Mouse (Mus musculus) embryonic facial prominence, embryonic 10.5 days (tissue): ENCODE results near the gene Spic. TPM values are rescaled to one million over a fixed set of nuclear protein-coding genes. Genes with fewer than 3 reads are reported as not detected.

Experiments
- DNase-seq: peaks from one replicate; pipeline ENCODE4 v3.0.0-alpha.2; 2017; ENCODE audit warnings: low spot score
- H3K27ac ChIP-seq: fragments of 300-500 bp; sonication (generic); replicated peaks from 2 replicates; pipeline ENCODE4 v1.5.1; 2016; ENCODE audit warnings: mild to moderate bottlenecking
- H3K27me3 ChIP-seq: fragments of 300-500 bp; sonication (generic); replicated peaks from 2 replicates; pipeline ENCODE4 v1.6.1; 2016; ENCODE audit warnings: low read depth, mild to moderate bottlenecking; ENCODE audit not compliant: poor library complexity, severe bottlenecking
- H3K36me3 ChIP-seq: fragments of 300-500 bp; sonication (generic); replicated peaks from 2 replicates; pipeline ENCODE4 v1.6.1; 2016; ENCODE audit warnings: mild to moderate bottlenecking, moderate library complexity
- H3K4me1 ChIP-seq: fragments of 300-500 bp; sonication (generic); 2 replicates; pipeline ENCODE4 v1.6.1; 2016
- H3K4me3 ChIP-seq: fragments of 300-500 bp; sonication (generic); 2 replicates; pipeline ENCODE4 v1.5.1; 2016; ENCODE audit warnings: mild to moderate bottlenecking, moderate library complexity
- H3K9me3 ChIP-seq: fragments of 300-500 bp; sonication (generic); 2 replicates; pipeline ENCODE4 v1.6.1; 2016; ENCODE audit warnings: mild to moderate bottlenecking
- WGBS: fragments of 180-500 bp; shearing (Covaris S2); methylation state at CpG from one replicate; pipeline ENCODE4 v1.1.7; 2016; 5-methylcytosine and 5-hydroxymethylcytosine counted together
- polyA plus RNA-seq: library from polyadenylated mRNA; unstranded; fragments of >200 nt; fragmentation: Nextera tagmentation; extraction: Ambion mirVana; gene quantifications from 2 replicates; pipeline ENCODE4 v1.2.1, GENCODE M21; 2016

Gene Spic
- polyA plus RNA-seq, 1 experiment from 2014 or later, result not detected

GRCm38 (mm10) chr10:88627052-88627451 is 57.8 kb downstream of the Spic start:
- Histone ChIP-seq H3K36me3 (no peaks in the 10 kb centered on the region), H3K9me3 (no peaks in the 10 kb centered on the region), H3K27ac (no peak overlapping the region), H3K4me1 (no peaks in the 10 kb centered on the region), H3K4me3 (no peak overlapping the region), H3K27me3 (no peaks in the 10 kb centered on the region)
- 68% methylated on average over 4 of the region's 4 CpGs for WGBS
- DNase-seq, result peak; percentile 15

GRCm38 (mm10) chr10:88626176-88626575 is 58.6 kb downstream of the Spic start:
- WGBS, result 65% methylated on average over 3 of the region's 3 CpGs
- Histone ChIP-seq H3K27me3 (no peaks in the 10 kb centered on the region), H3K27ac (no peak overlapping the region), H3K9me3 (no peaks in the 10 kb centered on the region), H3K36me3 (no peaks in the 10 kb centered on the region), H3K4me1 (no peaks in the 10 kb centered on the region), H3K4me3 (no peak overlapping the region)
- no peak for DNase-seq

Other genes with a start within 250 kb of the Spic start
- 0.26 TPM in 1 of 2 replicates, not detected in the other for gene Sycp3, start 225.4 kb downstream of the Spic start, polyA plus RNA-seq
- gene Chpt1, start 180.9 kb downstream of the Spic start, polyA plus RNA-seq, result 16.0 and 16.2 TPM in 2 replicates
- gene Mybpc1, start 79.9 kb downstream of the Spic start, polyA plus RNA-seq, result 1.2 and 2.1 TPM in 2 replicates
- gene Arl1, start 45.8 kb upstream of the Spic start, polyA plus RNA-seq, result 152 and 156 TPM in 2 replicates
- gene Utp20, start 141.8 kb upstream of the Spic start, polyA plus RNA-seq, result 26.4 and 27.1 TPM in 2 replicates
- gene Slc5a8, start 201.0 kb upstream of the Spic start, polyA plus RNA-seq, result 0.08 TPM in 1 of 2 replicates, not detected in the other